Mouse (Mus musculus) myocyte (in vitro differentiated cells): ENCODE results near the gene Il25. TPM values are rescaled to one million over a fixed set of nuclear protein-coding genes. Genes with fewer than 3 reads are reported as not detected.

Experiments
- H3K27me3 ChIP-seq: one replicate; pipeline ENCODE4 v1.6.1; 2011; ENCODE audit not compliant: control insufficient read depth, insufficient read depth, insufficient read length
- H3K36me3 ChIP-seq: one replicate; pipeline ENCODE4 v1.6.1; 2011; ENCODE audit not compliant: control insufficient read depth, insufficient read depth
- H3K4me2 ChIP-seq: one replicate; pipeline ENCODE4 v1.6.1; 2011; ENCODE audit warnings: low read depth, control low read depth
- H3K4me3 ChIP-seq: one replicate; pipeline ENCODE4 v1.5.1; 2011; ENCODE audit warnings: mild to moderate bottlenecking, control low read depth, moderate library complexity
- H3K79me2 ChIP-seq: one replicate; pipeline ENCODE4 v1.6.1; 2011; ENCODE audit not compliant: control insufficient read depth, insufficient read depth
- H3ac ChIP-seq: one replicate; pipeline ENCODE4 v1.6.1; 2011; ENCODE audit not compliant: control insufficient read depth, insufficient read length
- CEBPB ChIP-seq: IDR thresholded peaks from 2 replicates; pipeline ENCODE4 v1.6.1; 2011; ENCODE audit warnings: mild to moderate bottlenecking, moderate library complexity; ENCODE audit not compliant: poor library complexity, insufficient read depth, severe bottlenecking
- E2F4 ChIP-seq: IDR thresholded peaks from one replicate; pipeline ENCODE4 v1.6.1; 2011; ENCODE audit warnings: mild to moderate bottlenecking, control low read depth, moderate library complexity; ENCODE audit not compliant: insufficient read depth
- MAX ChIP-seq: IDR thresholded peaks from one replicate; pipeline ENCODE4 v1.6.1; 2011; ENCODE audit warnings: low read depth, mild to moderate bottlenecking, control low read depth
- MYOD1 ChIP-seq, 3 experiments: IDR thresholded peaks; one replicate each; pipeline ENCODE4 v1.6.1; 2011; ENCODE audit warnings: control low read depth in 2 of 3, low read depth in 2 of 3, mild to moderate bottlenecking in 2 of 3, moderate library complexity in 1 of 3; ENCODE audit not compliant: insufficient read length in 2 of 3, control insufficient read depth in 1 of 3
- MYOG ChIP-seq, 3 experiments: IDR thresholded peaks; one replicate each; pipeline ENCODE4 v1.6.1; 2011; ENCODE audit warnings: control low read depth in 2 of 3, low read depth in 2 of 3, mild to moderate bottlenecking in 2 of 3; ENCODE audit not compliant: insufficient read length in 2 of 3, control insufficient read depth in 1 of 3, insufficient read depth in 1 of 3
- POLR2A ChIP-seq: IDR thresholded peaks from one replicate; pipeline ENCODE4 v1.6.1; 2011; ENCODE audit warnings: low read depth, mild to moderate bottlenecking, control low read depth, moderate library complexity; ENCODE audit not compliant: insufficient read length
- POLR2AphosphoS2 ChIP-seq: IDR thresholded peaks from one replicate; pipeline ENCODE4 v1.6.1; 2011; ENCODE audit warnings: low read depth, control low read depth; ENCODE audit not compliant: insufficient read length
- REST ChIP-seq: IDR thresholded peaks from one replicate; pipeline ENCODE4 v1.6.1; 2011; ENCODE audit warnings: mild to moderate bottlenecking, control low read depth, moderate library complexity; ENCODE audit not compliant: insufficient read depth, insufficient read length
- SRF ChIP-seq: IDR thresholded peaks from one replicate; pipeline ENCODE4 v1.6.1; 2011; ENCODE audit warnings: low read depth; ENCODE audit not compliant: control insufficient read depth, insufficient read length
- TCF12 ChIP-seq: IDR thresholded peaks from one replicate; pipeline ENCODE4 v1.6.1; 2011; ENCODE audit warnings: mild to moderate bottlenecking, control low read depth; ENCODE audit not compliant: poor library complexity, insufficient read depth, severe bottlenecking
- TCF3 ChIP-seq: IDR thresholded peaks from one replicate; pipeline ENCODE4 v1.6.1; 2011; ENCODE audit warnings: low read depth, control low read depth; ENCODE audit not compliant: insufficient read length
- USF1 ChIP-seq: IDR thresholded peaks from one replicate; pipeline ENCODE4 v1.6.1; 2011; ENCODE audit warnings: low read depth, mild to moderate bottlenecking, control low read depth, moderate library complexity
- polyA plus RNA-seq: library from polyadenylated mRNA; unstranded; fragments of >200 nt; fragmentation: generic; extraction: Trizol; gene quantifications from one replicate; pipeline ENCODE4 v1.2.1, GENCODE M21; 2012; ENCODE audit warnings: missing spikeins

Gene Il25
- polyA plus RNA-seq, 1 experiment = 0.05 TPM

- no peak for TF ChIP-seq MAX
- no peak overlapping the region for H3ac ChIP-seq
- no peaks in the 10 kb centered on the region for H3K79me2 ChIP-seq
- no peaks in the 10 kb centered on the region for H3K36me3 ChIP-seq
- H3K4me2 ChIP-seq = no peak overlapping the region
- no peak overlapping the region for H3K4me3 ChIP-seq
- H3K27me3 ChIP-seq = peaks cover 23% of the 10 kb centered on the region
These were observed 16.3 kb downstream of the Il25 start for GRCm38 (mm10) chr14:54948781-54949180.

- no peak overlapping the region for H3K4me3 ChIP-seq
- H3K79me2 ChIP-seq = no peaks in the 10 kb centered on the region
- no peak overlapping the region for H3ac ChIP-seq
- TF ChIP-seq MAX = no peak
- TF ChIP-seq TCF3 = no peak
- no peak for TF ChIP-seq POLR2A
- no peak overlapping the region for H3K4me2 ChIP-seq
- peaks cover 27% of the 10 kb centered on the region for H3K27me3 ChIP-seq
- no peaks in the 10 kb centered on the region for H3K36me3 ChIP-seq
These were observed 18.0 kb downstream of the Il25 start for GRCm38 (mm10) chr14:54950493-54950892.

- Histone ChIP-seq H3K4me3 (no peak overlapping the region), H3K79me2 (no peaks in the 10 kb centered on the region), H3ac (no peak overlapping the region), H3K36me3 (no peaks in the 10 kb centered on the region), H3K27me3 (peaks cover 36% of the 10 kb centered on the region), H3K4me2 (no peak overlapping the region)
- TF ChIP-seq REST (no peak), CEBPB (no peak), POLR2AphosphoS2 (no peak), MYOG (IDR thresholded peaks at IDR 0.05; ENCODE audit: control insufficient read depth in 1 of 3, insufficient read depth in 1 of 3, insufficient read length in 2 of 3, low read depth in 2 of 3) (no peak), MYOD1 (IDR thresholded peaks at IDR 0.05; ENCODE audit: control insufficient read depth in 1 of 3, insufficient read length in 2 of 3, low read depth in 2 of 3) (no peak), SRF (no peak), E2F4 (no peak), USF1 (no peak), TCF12 (no peak), MAX (no peak), POLR2A (no peak), TCF3 (no peak)
These were observed 19.1 kb downstream of the Il25 start for GRCm38 (mm10) chr14:54951587-54951986.

GRCm38 (mm10) chr14:54953664-54954206 lies 21.2 kb downstream of the Il25 start:
- H3K27me3 ChIP-seq = peaks cover 41% of the 10 kb centered on the region
- no peak overlapping the region for H3K4me2 ChIP-seq
- no peak overlapping the region for H3ac ChIP-seq
- H3K36me3 ChIP-seq = no peaks in the 10 kb centered on the region
- no peaks in the 10 kb centered on the region for H3K79me2 ChIP-seq
- H3K4me3 ChIP-seq = no peak overlapping the region
- no peak for TF ChIP-seq TCF12
- no peak for TF ChIP-seq POLR2A
- TF ChIP-seq MYOD1 (IDR thresholded peaks at IDR 0.05; ENCODE audit: control insufficient read depth in 1 of 3, insufficient read length in 2 of 3, low read depth in 2 of 3) = no peak
- TF ChIP-seq MYOG (IDR thresholded peaks at IDR 0.05; ENCODE audit: control insufficient read depth in 1 of 3, insufficient read depth in 1 of 3, insufficient read length in 2 of 3, low read depth in 2 of 3) = no peak
- TF ChIP-seq CEBPB = no peak
- no peak for TF ChIP-seq POLR2AphosphoS2

- Histone ChIP-seq H3K36me3 (no peaks in the 10 kb centered on the region), H3K27me3 (peaks cover 42% of the 10 kb centered on the region), H3K4me3 (no peak overlapping the region), H3ac (no peak overlapping the region), H3K79me2 (no peaks in the 10 kb centered on the region), H3K4me2 (no peak overlapping the region)
- TF ChIP-seq CEBPB (no peak), MAX (no peak), SRF (no peak), POLR2AphosphoS2 (no peak), MYOG (IDR thresholded peaks at IDR 0.05; ENCODE audit: control insufficient read depth in 1 of 3, insufficient read depth in 1 of 3, insufficient read length in 2 of 3, low read depth in 2 of 3) (no peak), E2F4 (no peak), REST (no peak), USF1 (no peak)
These were observed 22.0 kb downstream of the Il25 start for GRCm38 (mm10) chr14:54954474-54954873.

GRCm38 (mm10) chr14:54955481-54955880 lies 23.0 kb downstream of the Il25 start:
- Histone ChIP-seq H3K4me2 (no peak overlapping the region), H3ac (no peak overlapping the region), H3K27me3 (peaks cover 33% of the 10 kb centered on the region), H3K4me3 (no peak overlapping the region), H3K79me2 (no peaks in the 10 kb centered on the region), H3K36me3 (no peaks in the 10 kb centered on the region)
- no peak for TF ChIP-seq POLR2A
- no peak for TF ChIP-seq CEBPB
- TF ChIP-seq TCF3 = no peak
- TF ChIP-seq SRF = no peak
- TF ChIP-seq TCF12 = no peak
- no peak for TF ChIP-seq MAX
- no peak for TF ChIP-seq MYOD1 (IDR thresholded peaks at IDR 0.05; ENCODE audit: control insufficient read depth in 1 of 3, insufficient read length in 2 of 3, low read depth in 2 of 3)
- TF ChIP-seq MYOG (IDR thresholded peaks at IDR 0.05; ENCODE audit: control insufficient read depth in 1 of 3, insufficient read depth in 1 of 3, insufficient read length in 2 of 3, low read depth in 2 of 3) = no peak
- no peak for TF ChIP-seq E2F4
- TF ChIP-seq USF1 = no peak
- TF ChIP-seq POLR2AphosphoS2 = no peak
- no peak for TF ChIP-seq REST
